Comparison of ENCODE assay signal across 12 mouse cellular contexts in the genomic region with DNA sequence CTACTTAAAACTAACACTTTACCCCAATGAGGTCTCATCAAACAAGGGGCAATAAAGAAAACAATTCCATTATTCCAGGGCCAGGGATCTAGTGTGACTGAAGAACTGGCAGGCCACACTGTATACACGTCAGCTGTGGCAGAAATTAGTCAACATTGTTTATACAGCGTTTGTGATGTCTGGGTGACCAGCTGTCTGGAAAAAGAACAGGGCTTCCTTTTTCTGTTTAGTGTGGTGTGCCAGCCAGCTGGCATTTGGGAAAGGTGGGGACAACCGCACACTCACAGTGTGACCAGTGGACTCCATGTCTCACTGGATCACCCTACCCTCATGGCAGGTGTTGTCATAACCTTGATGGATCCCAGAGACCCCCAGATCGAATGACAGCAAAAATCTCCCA.
DNase-seq lines count a peak whose midpoint lies in the region; ATAC-seq and TF ChIP-seq lines count a peak whose summit lies in the region.
"Had no signal": no experiment of that assay in that cellular context is flagged by ENCODE, and none has a peak within 500 bp of the region (broad histone marks: within the 10 kb centered on the region; RNA-seq: fewer than 3 reads in every experiment).

No protein-coding gene starts in this region.

- no peak for TF ChIP-seq CTCF in gastrocnemius, adult 2 months (IDR thresholded peaks at IDR 0.05)

- H3K27ac ChIP-seq in gastrocnemius, adult 2 months = peak overlapping the region; percentile 70
- no peak overlapping the region for H3K27ac ChIP-seq in limb, embryonic 15.5 days
- H3K27ac ChIP-seq: embryonic facial prominence, embryonic 13.5 days; intestine, embryonic 15.5 days had no signal

- no peaks in the 10 kb centered on the region for H3K4me1 ChIP-seq in limb, embryonic 15.5 days
- H3K4me1 ChIP-seq: embryonic facial prominence, embryonic 13.5 days; intestine, embryonic 15.5 days had no signal

- intact Hi-C loops in gastrocnemius, adult 2 months (cut with DNase I) = no loop called here

- H3K9ac ChIP-seq in limb, embryonic 15.5 days = no peak overlapping the region
- H3K9ac ChIP-seq: embryonic facial prominence, embryonic 13.5 days; intestine, embryonic 15.5 days had no signal

- no peaks in the 10 kb centered on the region for H3K36me3 ChIP-seq in limb, embryonic 15.5 days
- H3K36me3 ChIP-seq: embryonic facial prominence, embryonic 13.5 days; intestine, embryonic 15.5 days had no signal

- WGBS in limb, embryonic 15.5 days = 57% methylated on average over 4 of the region's 4 CpGs

- no peaks in the 10 kb centered on the region for H3K27me3 ChIP-seq in limb, embryonic 15.5 days
- H3K27me3 ChIP-seq: embryonic facial prominence, embryonic 13.5 days; intestine, embryonic 15.5 days had no signal

- peak; percentile 52; the same call in 1 of the 2 replicates for ATAC-seq in limb, embryonic 15.5 days (ENCODE audit: insufficient number of reproducible peaks, low FRiP score, low TSS enrichment, low read depth)
- ATAC-seq: intestine, embryonic 15.5 days had no signal

- no peak overlapping the region for H3K4me2 ChIP-seq in limb, embryonic 15.5 days
- H3K4me2 ChIP-seq: embryonic facial prominence, embryonic 13.5 days; intestine, embryonic 15.5 days had no signal

- no peaks in the 10 kb centered on the region for H3K9me3 ChIP-seq in limb, embryonic 15.5 days
- H3K9me3 ChIP-seq: embryonic facial prominence, embryonic 13.5 days; intestine, embryonic 15.5 days had no signal

- peak; percentile 51 for DNase-seq in gastrocnemius, adult 2 months
- no peak for DNase-seq in gastrocnemius, postnatal 10 days
- peak; percentile 14 for DNase-seq in right cerebral cortex, adult 18-20 months
- DNase-seq in right cerebral cortex, postnatal 25 days = no peak
- DNase-seq in retina, postnatal 1 day = no peak
- DNase-seq in urinary bladder, postnatal 36 days (ENCODE audit: low spot score in 2 of 2) = no peak
- no peak for DNase-seq in urinary bladder, postnatal 14 days (ENCODE audit: low spot score)
- DNase-seq: gastrocnemius, postnatal 25 days; midbrain, embryonic 14.5 days had no signal

- H3K4me3 ChIP-seq in gastrocnemius, adult 2 months = no peak overlapping the region
- no peak overlapping the region for H3K4me3 ChIP-seq in limb, embryonic 15.5 days
- H3K4me3 ChIP-seq: embryonic facial prominence, embryonic 13.5 days; intestine, embryonic 15.5 days had no signal

Comparison
In these comparisons a context has a peak if more than half of its experiments do, and no peak if none do; other contexts are left out.
1. DNase-seq: peak in gastrocnemius, adult 2 months (single experiment) and right cerebral cortex, adult 18-20 months (single experiment); none in gastrocnemius, postnatal 10 days (single experiment), right cerebral cortex, postnatal 25 days (single experiment), retina, postnatal 1 day (single experiment), urinary bladder, postnatal 36 days (0 of 2) and urinary bladder, postnatal 14 days (single experiment).